Mouse (Mus musculus): ENCODE data around the gene Kcnj15. TPM values are rescaled to one million over a fixed set of nuclear protein-coding genes. Genes with fewer than 3 reads are reported as not detected.

Gene Kcnj15
- polyA plus RNA-seq, 1 experiment = 0.01 TPM

- no peak overlapping the region for H3K4me3 ChIP-seq
- H3K79me2 ChIP-seq (ENCODE audit: control insufficient read depth, insufficient read depth) = no peaks in the 10 kb centered on the region
- no peak overlapping the region for H3K4me2 ChIP-seq (ENCODE audit: low read depth)
- no peaks in the 10 kb centered on the region for H3K36me3 ChIP-seq (ENCODE audit: control insufficient read depth, insufficient read depth)
- no peaks in the 10 kb centered on the region for H3K27me3 ChIP-seq (ENCODE audit: control insufficient read depth, insufficient read depth, insufficient read length)
- TF ChIP-seq CEBPB (IDR thresholded peaks at IDR 0.05; ENCODE audit: insufficient read depth, poor library complexity, severe bottlenecking) (no peak), MYOD1 (IDR thresholded peaks at IDR 0.05; ENCODE audit: control insufficient read depth in 1 of 3, insufficient read length in 2 of 3, low read depth in 2 of 3) (no peak), REST (IDR thresholded peaks at IDR 0.05; ENCODE audit: insufficient read depth, insufficient read length) (no peak), MYOG (IDR thresholded peaks at IDR 0.05; ENCODE audit: control insufficient read depth in 1 of 3, insufficient read depth in 1 of 3, insufficient read length in 2 of 3, low read depth in 2 of 3) (no peak), MAX (IDR thresholded peaks at IDR 0.05; ENCODE audit: low read depth) (no peak), SRF (IDR thresholded peaks at IDR 0.05; ENCODE audit: control insufficient read depth, insufficient read length, low read depth) (no peak), E2F4 (IDR thresholded peaks at IDR 0.05; ENCODE audit: insufficient read depth) (no peak), POLR2A (IDR thresholded peaks at IDR 0.05; ENCODE audit: insufficient read length, low read depth) (no peak), TCF3 (IDR thresholded peaks at IDR 0.05; ENCODE audit: insufficient read length, low read depth) (no peak), POLR2AphosphoS2 (IDR thresholded peaks at IDR 0.05; ENCODE audit: insufficient read length, low read depth) (no peak), TCF12 (IDR thresholded peaks at IDR 0.05; ENCODE audit: insufficient read depth, poor library complexity, severe bottlenecking) (no peak), USF1 (IDR thresholded peaks at IDR 0.05; ENCODE audit: low read depth) (no peak)
- no peak overlapping the region for H3ac ChIP-seq (ENCODE audit: control insufficient read depth, insufficient read length)
Measured at GRCm38 (mm10) chr16:95275713-95276502, 18.6 kb downstream of the Kcnj15 start.

GRCm38 (mm10) chr16:95279015-95279414 lies 21.7 kb downstream of the Kcnj15 start:
- TF ChIP-seq CEBPB (IDR thresholded peaks at IDR 0.05; ENCODE audit: insufficient read depth, poor library complexity, severe bottlenecking) (no peak), USF1 (IDR thresholded peaks at IDR 0.05; ENCODE audit: low read depth) (no peak), TCF12 (IDR thresholded peaks at IDR 0.05; ENCODE audit: insufficient read depth, poor library complexity, severe bottlenecking) (no peak), REST (IDR thresholded peaks at IDR 0.05; ENCODE audit: insufficient read depth, insufficient read length) (no peak), SRF (IDR thresholded peaks at IDR 0.05; ENCODE audit: control insufficient read depth, insufficient read length, low read depth) (no peak), MYOD1 (IDR thresholded peaks at IDR 0.05; ENCODE audit: control insufficient read depth in 1 of 3, insufficient read length in 2 of 3, low read depth in 2 of 3) (no peak), MYOG (IDR thresholded peaks at IDR 0.05; ENCODE audit: control insufficient read depth in 1 of 3, insufficient read depth in 1 of 3, insufficient read length in 2 of 3, low read depth in 2 of 3) (no peak), TCF3 (IDR thresholded peaks at IDR 0.05; ENCODE audit: insufficient read length, low read depth) (no peak), MAX (IDR thresholded peaks at IDR 0.05; ENCODE audit: low read depth) (no peak)
- Histone ChIP-seq H3K4me3 (no peak overlapping the region), H3K36me3 (ENCODE audit: control insufficient read depth, insufficient read depth) (no peaks in the 10 kb centered on the region), H3K4me2 (ENCODE audit: low read depth) (no peak overlapping the region), H3ac (ENCODE audit: control insufficient read depth, insufficient read length) (no peak overlapping the region), H3K27me3 (ENCODE audit: control insufficient read depth, insufficient read depth, insufficient read length) (no peaks in the 10 kb centered on the region), H3K79me2 (ENCODE audit: control insufficient read depth, insufficient read depth) (no peaks in the 10 kb centered on the region)

- Histone ChIP-seq H3ac (ENCODE audit: control insufficient read depth, insufficient read length) (no peak overlapping the region), H3K27me3 (ENCODE audit: control insufficient read depth, insufficient read depth, insufficient read length) (no peaks in the 10 kb centered on the region), H3K36me3 (ENCODE audit: control insufficient read depth, insufficient read depth) (no peaks in the 10 kb centered on the region), H3K4me3 (no peak overlapping the region), H3K4me2 (ENCODE audit: low read depth) (no peak overlapping the region), H3K79me2 (ENCODE audit: control insufficient read depth, insufficient read depth) (no peaks in the 10 kb centered on the region)
- TF ChIP-seq E2F4 (IDR thresholded peaks at IDR 0.05; ENCODE audit: insufficient read depth) (no peak), REST (IDR thresholded peaks at IDR 0.05; ENCODE audit: insufficient read depth, insufficient read length) (no peak), POLR2A (IDR thresholded peaks at IDR 0.05; ENCODE audit: insufficient read length, low read depth) (no peak), TCF12 (IDR thresholded peaks at IDR 0.05; ENCODE audit: insufficient read depth, poor library complexity, severe bottlenecking) (no peak), TCF3 (IDR thresholded peaks at IDR 0.05; ENCODE audit: insufficient read length, low read depth) (no peak), POLR2AphosphoS2 (IDR thresholded peaks at IDR 0.05; ENCODE audit: insufficient read length, low read depth) (no peak), CEBPB (IDR thresholded peaks at IDR 0.05; ENCODE audit: insufficient read depth, poor library complexity, severe bottlenecking) (no peak)
Measured at GRCm38 (mm10) chr16:95280338-95280737, 23.0 kb downstream of the Kcnj15 start.

GRCm38 (mm10) chr16:95283369-95283768 lies 26.0 kb downstream of the Kcnj15 start:
- TF ChIP-seq E2F4 (IDR thresholded peaks at IDR 0.05; ENCODE audit: insufficient read depth) = no peak
- no peak for TF ChIP-seq MAX (IDR thresholded peaks at IDR 0.05; ENCODE audit: low read depth)
- TF ChIP-seq SRF (IDR thresholded peaks at IDR 0.05; ENCODE audit: control insufficient read depth, insufficient read length, low read depth) = no peak
- no peak for TF ChIP-seq TCF3 (IDR thresholded peaks at IDR 0.05; ENCODE audit: insufficient read length, low read depth)
- TF ChIP-seq REST (IDR thresholded peaks at IDR 0.05; ENCODE audit: insufficient read depth, insufficient read length) = no peak
- TF ChIP-seq POLR2A (IDR thresholded peaks at IDR 0.05; ENCODE audit: insufficient read length, low read depth) = no peak

More at GRCm38 (mm10) chr16:95283369-95283768, 26.0 kb downstream of the Kcnj15 start:
- no peak overlapping the region for H3K4me3 ChIP-seq
- no peaks in the 10 kb centered on the region for H3K79me2 ChIP-seq (ENCODE audit: control insufficient read depth, insufficient read depth)
- H3K27me3 ChIP-seq (ENCODE audit: control insufficient read depth, insufficient read depth, insufficient read length) = no peaks in the 10 kb centered on the region
- H3K36me3 ChIP-seq (ENCODE audit: control insufficient read depth, insufficient read depth) = no peaks in the 10 kb centered on the region
- H3K4me2 ChIP-seq (ENCODE audit: low read depth) = no peak overlapping the region
- H3ac ChIP-seq (ENCODE audit: control insufficient read depth, insufficient read length) = no peak overlapping the region

Data from myocyte (in vitro differentiated cells).